Mouse (Mus musculus): ENCODE data around the gene Slc1a7.
A peak's percentile ranks its signal among the peaks of the same experiment; 100 is the strongest.

Slc1a7 gene

DNA sequence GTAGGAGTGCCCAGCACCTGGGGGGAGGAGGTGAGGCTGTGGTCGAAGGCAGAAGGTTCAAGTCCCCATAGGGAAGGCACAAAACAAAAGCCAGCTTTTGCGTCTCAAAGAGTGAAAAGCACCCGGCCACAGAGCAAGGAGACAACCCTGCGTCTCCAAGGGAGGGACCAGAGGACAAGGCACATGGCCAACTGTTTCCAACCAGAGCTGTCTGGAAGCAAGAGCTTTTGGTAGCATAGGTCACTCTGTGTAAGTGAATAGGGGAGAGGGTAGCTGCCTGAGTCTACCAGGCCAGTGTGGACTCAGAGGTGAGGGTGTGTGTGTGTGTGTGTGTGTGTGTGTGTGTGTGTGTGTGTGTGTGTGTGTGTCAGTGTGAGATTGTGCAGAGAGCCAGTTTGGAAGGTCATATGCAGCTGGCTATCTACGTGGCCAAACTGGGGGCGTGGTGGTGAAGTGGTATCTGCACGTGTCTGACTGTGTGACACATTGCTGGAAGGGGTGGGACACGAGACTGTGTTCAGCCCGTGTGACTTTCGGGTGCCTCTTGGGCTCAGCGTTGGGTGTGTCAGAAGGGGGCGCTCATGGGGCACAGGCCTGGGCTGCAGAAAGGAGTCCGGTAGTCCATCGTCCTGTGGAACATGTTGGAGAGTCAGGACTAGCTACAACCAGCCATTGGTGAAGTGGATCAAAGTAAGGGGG lies 47.1 kb downstream of the Slc1a7 start:
- DNase-seq: no peak

- peak; percentile 47 to 53 for DNase-seq
Measured at GRCm38 (mm10) chr4:108016321-108016720, 48.2 kb downstream of the Slc1a7 start.

DNA sequence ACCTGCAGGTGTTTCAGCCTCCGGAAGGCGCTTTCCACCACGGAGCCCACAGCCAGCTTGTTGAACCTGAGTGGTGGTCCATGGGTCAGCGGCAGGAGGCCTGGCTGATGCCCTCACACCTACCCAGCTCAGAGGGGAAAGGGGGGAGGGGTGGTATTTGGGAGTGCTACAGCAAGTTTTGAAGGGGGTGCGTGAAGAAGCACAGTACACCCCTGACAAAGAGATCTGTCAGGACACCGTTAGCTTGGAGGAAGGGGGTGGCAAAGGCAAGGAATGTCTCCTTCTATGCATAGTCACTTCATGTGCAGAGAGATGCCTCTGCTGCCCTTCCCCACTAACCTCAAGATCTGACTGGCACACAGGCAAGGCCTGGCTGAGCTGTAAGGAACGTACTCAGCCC lies 49.7 kb downstream of the Slc1a7 start:
- no peak for DNase-seq

DNA sequence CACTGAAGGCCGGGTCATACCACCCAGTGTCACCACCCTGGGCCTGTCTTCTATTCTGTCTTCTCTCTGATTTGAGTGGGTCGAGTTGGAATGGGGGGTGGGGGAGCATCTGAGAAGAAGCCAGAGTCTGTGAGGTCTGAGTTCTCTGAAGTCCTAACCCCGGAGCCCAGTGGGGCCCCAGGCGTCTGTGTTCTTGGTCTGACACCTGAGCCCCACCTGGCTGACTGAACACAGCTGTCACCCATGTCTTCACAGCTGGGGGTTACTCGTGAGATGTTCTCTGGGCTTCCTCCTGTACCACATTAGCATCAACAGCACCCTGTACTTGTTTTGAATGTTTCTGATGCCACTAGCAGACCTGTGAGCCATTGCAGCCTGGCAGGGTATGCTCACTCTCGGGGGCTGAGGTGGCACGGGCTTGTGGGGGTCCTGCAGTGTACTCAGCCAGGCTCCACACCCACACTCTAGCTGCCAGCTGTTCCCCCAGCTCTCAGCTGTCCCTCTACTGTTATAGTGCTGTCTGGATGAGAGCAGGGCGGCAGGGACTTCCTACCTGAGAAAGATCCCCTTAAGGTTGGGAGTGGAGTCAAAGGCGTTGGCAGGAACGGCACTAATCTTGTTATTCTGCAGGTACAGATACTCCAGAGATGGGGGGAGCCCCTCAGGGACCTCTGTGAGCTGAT lies 50.2 kb downstream of the Slc1a7 start:
- DNase-seq: no peak

GRCm38 (mm10) chr4:108018961-108019921 lies 51.1 kb downstream of the Slc1a7 start:
- no peak for DNase-seq

- no peak for DNase-seq
Measured at GRCm38 (mm10) chr4:108020178-108020577, 52.0 kb downstream of the Slc1a7 start.

GRCm38 (mm10) chr4:108023186-108023585 lies 55.1 kb downstream of the Slc1a7 start:
- DNase-seq: no peak

DNA sequence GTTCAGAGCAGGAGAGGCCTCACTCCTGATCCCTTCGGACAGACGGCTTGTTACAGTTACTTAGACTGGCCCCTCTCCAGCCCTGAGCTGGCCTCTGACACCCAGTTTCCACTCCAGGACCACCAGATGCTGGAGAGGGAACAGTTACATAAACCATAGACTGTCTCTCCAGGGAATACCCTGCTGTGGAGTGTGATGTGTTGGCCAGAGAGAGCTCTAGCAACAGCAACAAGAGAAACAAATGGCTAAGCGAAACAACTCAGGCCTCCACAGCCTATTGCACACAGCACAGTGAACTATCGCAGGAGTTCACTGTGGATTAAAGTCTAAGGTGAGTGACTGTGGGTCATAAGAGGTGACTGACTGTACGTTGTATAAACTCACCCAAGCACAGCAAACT lies 56.5 kb downstream of the Slc1a7 start:
- no peak for DNase-seq

GRCm38 (mm10) chr4:108025269-108025668 lies 57.1 kb downstream of the Slc1a7 start:
- no peak for DNase-seq

GRCm38 (mm10) chr4:108026193-108026592 lies 58.1 kb downstream of the Slc1a7 start:
- DNase-seq: no peak

DNA sequence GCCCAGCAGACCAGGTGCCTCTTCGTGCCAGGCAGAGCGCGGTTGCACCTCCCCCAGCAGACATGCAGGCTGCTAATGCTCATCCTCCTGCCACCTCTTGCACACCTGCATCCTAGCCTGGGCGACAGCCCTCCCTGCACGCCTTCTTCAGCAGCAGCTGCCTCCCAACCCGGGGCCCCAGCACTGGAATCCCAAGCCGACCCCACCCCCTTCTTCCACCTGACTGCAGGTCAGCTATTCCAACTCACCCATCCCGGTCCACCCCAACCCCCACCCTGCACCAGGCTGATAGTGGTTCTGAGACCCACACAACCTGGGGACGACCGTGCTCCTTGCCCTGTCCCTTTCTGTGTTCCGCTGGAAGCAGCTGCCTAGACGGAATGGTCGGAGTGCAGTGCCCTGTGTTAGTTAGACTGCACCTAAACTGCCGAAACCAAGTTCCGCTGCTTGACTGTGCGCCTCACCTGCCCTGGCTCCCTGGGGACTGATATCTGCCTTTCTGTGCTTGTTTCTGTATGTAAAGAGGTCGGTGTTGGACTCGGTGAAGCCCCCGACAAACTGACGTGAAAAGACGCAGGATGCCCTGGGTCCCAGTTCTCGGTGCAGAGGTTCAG lies 62.9 kb downstream of the Slc1a7 start:
- DNase-seq: no peak

DNA sequence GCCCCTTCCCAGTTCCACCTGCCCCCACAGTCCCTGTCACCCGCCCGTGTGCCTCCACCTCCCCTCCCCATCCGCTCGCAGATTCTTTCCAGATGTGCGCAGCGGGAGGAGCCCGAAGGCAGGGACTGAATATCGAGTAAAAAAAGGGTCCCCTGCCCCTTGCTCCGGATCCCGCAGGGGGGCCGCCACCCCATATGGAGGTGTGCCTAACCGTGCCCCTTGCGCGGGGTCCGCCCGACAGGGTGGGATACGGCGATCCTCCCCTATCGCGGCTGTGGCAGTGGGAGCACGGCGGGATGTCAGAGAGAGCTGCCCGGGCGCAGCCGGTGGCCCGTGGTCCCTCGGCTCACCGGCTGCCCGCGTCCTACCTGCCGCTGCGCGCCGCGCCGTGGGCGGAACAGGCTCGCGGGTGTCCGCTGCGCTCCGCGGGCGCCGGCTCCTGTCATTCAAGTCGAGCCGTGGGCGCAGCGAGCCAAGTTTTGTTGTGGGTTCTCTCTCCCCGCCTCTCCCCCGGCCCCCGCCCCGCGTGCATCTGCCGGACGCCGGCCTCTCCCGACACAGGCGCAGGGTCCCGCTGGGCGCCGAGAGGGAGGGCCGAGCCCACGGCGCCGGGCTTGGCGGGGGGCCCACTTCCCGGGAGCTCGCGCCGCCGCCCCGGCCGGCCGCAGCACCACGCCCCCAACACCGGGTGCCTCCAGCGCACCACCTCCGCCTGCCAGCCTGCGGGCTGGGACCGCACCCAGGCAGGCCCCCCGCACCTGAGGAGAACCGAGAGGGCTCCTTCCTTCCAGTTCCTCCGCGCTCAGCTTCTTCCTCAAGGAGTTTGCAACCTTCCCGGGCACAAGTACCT lies 63.6 kb downstream of the Slc1a7 start:
- DNase-seq: peak; percentile 31 to 53

DNA sequence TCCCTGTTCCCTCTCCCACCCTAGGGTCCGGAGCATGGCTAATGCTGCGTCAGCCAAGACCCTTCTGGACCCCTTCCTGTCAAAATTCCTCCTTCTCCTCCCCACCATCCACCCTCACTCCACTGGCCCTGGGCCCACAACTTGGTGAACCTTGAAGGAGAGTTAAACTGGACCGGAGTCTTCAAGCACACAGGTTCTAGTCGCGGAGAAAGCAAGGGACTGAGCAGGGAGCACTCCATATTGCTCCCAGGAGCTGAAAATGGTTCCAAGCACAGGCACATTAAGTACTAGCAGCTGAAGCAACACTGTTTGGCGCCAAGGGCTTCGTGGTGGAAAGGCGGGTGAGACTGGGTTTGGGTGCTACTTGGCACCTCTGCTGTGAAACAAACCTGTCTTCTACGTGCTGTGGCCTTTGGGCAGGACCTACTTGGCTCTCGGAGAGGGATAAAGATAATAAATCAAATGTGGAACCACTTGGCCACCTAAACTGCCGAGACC lies 64.3 kb downstream of the Slc1a7 start:
- DNase-seq: no peak

DNA sequence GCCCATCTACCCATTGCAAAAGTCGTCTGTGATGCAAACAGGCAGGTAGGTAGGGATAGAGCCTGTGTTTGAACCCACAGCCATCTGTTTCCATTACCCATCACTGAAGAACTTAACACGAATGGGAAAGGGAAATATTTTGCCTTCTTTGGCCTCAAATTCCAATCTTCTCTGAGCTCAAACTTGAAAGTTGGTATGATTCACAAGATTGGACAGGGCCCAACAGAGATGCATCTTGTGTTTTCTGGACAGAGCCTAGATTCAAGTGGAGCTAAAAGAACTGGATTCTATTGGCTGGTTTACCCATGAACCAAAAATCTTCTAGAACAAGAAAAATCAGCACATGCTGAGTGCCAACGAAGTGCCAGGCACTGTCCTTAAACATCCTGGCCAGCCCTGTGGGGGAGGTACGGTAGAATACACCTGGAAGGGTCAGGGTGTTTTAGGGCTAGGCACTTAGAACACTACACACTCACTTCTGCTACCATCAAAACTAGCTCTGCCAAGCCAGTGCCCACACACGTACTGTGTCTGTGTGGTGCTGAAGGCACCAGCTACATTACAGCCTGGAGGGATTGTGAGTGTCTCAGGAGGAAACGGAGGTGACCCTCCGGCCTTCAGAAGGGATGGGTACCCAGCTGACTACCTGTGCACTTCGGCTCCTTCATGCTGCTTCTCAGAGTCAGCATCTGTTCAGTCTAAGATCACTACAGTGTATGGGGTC lies 65.1 kb downstream of the Slc1a7 start:
- no peak for DNase-seq

DNA sequence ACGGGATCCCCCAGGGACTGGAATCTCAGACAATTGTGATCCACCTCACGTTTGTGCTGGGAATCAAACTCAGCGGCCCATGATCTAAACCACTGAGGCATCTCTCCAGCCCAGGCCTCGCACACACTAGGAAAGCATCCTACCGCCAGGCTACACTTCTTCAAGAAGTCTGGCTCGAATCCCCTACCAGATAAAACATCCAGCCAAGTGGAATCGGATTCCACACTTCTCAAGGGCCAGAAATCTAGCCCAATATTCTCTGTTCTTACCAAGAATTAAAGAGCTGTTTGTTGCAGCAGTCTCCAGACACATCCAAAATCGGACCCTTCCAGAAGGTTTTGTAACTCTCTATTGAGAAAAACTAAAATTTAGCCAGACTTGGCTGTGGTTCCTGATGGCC lies 68.9 kb downstream of the Slc1a7 start:
- no peak for DNase-seq

DNA sequence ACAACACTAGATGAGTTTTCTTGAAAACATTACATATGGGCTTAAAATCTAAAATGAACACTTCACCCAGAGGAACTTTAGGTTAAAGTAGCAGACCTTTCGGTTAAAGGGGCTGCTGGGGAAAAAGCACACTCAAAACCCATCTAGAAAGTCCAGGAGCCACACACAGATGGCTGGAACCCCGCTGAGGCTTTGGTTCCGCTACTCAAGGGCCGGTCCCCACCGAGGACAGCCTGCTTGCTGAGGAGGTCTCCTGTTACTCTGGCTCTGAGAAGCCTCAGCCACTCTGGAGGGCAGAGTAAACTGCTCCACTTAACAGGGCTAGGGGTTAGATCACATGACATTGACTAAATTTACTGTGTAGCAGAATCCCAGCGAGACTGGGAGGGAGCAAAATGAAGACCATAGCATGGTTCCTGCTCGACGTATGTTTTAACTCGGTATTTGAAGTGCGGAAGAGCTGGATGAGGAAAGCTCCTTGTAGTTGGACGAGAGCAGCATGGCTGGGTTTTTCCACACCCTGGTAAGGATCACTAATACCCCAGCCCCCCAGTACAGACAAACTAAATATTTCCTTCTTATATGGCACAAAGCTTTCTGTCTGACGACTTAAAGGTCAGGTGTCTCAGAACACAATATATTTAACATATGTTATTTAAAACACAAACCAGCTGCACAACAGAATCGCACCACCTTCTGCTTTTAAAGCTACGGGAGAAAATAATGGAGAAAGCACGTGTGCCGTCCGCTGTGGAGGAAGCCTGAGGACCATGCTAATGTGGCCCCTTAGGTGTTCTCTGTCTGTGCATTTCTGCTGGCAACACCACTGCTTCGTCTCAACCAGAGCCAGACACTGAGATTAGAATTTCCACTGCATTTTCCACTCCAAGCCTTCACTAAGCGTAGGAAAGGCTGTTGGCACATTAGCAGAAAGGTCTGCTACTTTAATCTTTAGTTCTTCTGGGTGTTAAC lies 77.3 kb downstream of the Slc1a7 start:
- no peak for DNase-seq

DNA sequence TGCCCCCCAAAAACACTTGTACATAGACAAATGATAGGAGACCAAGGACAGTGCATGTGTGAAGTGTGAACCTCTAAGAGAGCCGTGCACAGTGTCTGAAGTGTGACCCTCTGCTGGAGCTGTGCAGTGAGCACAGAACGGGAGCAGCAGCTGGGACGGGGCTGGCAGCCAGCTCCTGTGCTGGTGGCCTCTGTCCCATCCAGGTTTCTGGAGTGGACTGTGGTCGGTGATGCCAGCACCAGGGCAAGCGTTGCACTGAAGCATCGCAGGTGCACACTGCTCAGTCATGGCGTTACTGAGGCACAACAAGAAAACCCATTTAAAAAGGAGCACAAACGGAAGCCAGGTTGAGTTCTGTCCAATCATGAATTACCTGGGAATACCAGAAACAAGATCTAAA lies 78.0 kb downstream of the Slc1a7 start:
- DNase-seq: no peak

DNA sequence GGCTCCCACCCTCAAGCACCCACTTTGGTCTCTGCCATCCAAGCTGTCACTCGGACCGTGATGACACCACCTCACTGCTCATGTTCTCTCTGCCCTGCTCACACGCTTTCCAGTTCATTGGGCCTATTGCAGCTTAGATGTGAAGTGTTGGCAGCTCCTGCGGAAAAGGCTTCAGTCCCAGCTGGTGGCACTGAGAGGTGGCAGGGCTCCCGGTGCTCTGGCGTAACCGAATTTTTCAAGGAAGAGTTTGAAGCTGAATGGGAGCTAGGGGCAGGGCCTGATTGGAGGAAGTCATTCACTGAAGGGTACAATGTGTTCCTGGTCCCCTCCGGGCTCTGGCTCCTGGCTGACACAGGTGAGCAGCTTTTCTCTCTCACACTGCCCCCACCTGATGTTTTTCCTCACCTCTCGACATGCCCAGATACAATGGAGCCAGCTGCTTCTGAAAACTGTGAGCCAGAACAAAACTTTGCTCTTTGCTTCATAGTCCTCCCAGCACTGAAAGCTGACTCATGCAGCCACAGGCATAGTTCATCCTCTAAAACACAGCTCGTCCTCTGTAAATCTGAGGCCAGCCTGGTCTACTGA lies 83.6 kb downstream of the Slc1a7 start:
- peak; percentile 68 to 76 for DNase-seq

DNA sequence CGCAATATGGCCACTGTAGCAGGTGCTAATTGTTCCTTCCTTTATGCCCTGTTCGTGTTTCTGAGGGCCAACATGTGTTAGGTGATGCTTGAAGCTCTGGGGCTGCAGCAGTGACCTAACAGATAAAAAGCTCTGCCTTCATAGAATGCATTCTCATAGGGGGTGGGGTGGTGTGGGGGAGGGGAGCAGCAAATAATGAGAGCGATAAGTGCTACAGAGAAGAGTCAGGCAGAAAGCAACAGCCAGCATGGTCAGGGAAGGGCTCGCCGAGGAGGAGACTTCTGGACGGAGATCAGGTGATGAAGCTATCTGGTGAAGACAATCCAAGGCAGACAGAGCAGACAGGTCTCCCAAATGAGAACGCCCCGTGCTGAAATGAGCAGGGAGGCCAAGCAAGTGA lies 84.5 kb downstream of the Slc1a7 start:
- DNase-seq: no peak

DNA sequence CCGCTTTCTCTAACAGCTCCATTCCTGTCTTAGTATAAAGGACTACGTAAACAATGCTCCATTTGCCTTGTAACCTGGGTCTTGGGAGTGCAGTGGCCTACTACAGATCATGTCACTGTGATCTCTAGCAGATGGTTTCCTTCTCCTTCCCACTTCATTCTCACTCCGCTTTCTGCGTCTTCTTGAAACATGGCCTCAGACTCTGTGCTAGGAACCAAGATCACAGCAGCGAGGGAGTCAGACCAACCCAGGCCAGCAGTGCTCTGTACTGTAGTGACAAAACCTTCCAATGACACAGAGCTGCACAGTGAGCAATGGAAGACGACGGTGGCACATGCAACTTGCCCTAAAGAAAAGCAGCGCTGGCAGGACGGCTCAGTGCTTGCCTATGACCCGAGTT lies 87.7 kb downstream of the Slc1a7 start:
- no peak for DNase-seq
